Mouse (Mus musculus): ENCODE results near the gene Tln2. TPM values are rescaled to one million over a fixed set of nuclear protein-coding genes. Genes with fewer than 3 reads are reported as not detected.

The Tln2 gene
- total and polyA plus RNA-seq, 2 experiments from 2014 or later, result 31.3 to 45.9 TPM

DNA sequence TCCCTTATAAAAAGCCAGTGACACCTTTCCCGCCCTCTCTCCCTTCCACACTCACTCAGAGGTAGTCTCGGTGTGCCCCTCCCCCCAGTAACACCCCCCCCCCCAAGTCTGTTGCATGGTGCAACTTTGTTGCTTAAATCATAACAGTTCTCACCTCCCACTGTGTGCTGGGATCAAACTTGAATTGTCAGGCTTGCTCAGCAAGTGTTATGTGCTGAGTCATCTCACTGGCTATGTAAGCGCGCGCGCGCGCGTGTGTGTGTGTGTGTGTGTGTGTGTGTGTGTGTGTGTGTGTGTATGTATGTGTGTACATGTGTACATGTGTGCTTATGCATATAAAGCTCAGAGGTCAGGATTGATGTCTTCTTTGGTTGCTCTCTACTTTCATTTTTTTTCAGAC lies 350.1 kb downstream of the Tln2 start:
- no peaks in the 10 kb centered on the region for H3K9me3 ChIP-seq (ENCODE audit: low read length)
- no peak for TF ChIP-seq CTCF (IDR thresholded peaks at IDR 0.05; ENCODE audit: low read depth)
- no peaks in the 10 kb centered on the region for H3K36me3 ChIP-seq (ENCODE audit: insufficient read depth)
- ATAC-seq (no peak), DNase-seq (no peak)
- no peak overlapping the region for H3K4me2 ChIP-seq (ENCODE audit: low read depth)
- H3K27ac ChIP-seq (ENCODE audit: low read depth, low read length), result no peak overlapping the region
- no peak overlapping the region for H3K4me3 ChIP-seq (ENCODE audit: low read depth, low read length)
- no peak overlapping the region for H3K9ac ChIP-seq
- no peaks in the 10 kb centered on the region for H3K4me1 ChIP-seq (ENCODE audit: insufficient read depth)
- 95% methylated on average over 9 of the region's 9 CpGs for WGBS
- H3K27me3 ChIP-seq (ENCODE audit: insufficient read depth, low read length), result no peaks in the 10 kb centered on the region

- WGBS, result 15% methylated on average over 3 of the region's 3 CpGs
- Histone ChIP-seq H3K36me3 (ENCODE audit: insufficient read depth) (no peaks in the 10 kb centered on the region), H3K4me3 (ENCODE audit: low read depth, low read length) (no peak overlapping the region), H3K4me2 (ENCODE audit: low read depth) (no peak overlapping the region), H3K9me3 (ENCODE audit: low read length) (no peaks in the 10 kb centered on the region), H3K4me1 (ENCODE audit: insufficient read depth) (no peaks in the 10 kb centered on the region), H3K27me3 (ENCODE audit: insufficient read depth, low read length) (no peaks in the 10 kb centered on the region), H3K9ac (no peak overlapping the region), H3K27ac (ENCODE audit: low read depth, low read length) (no peak overlapping the region)
- ATAC-seq (no peak), DNase-seq (no peak)
- TF ChIP-seq CTCF (IDR thresholded peaks at IDR 0.05; ENCODE audit: low read depth), result no peak
Observed at GRCm38 (mm10) chr9:67208420-67208819, 351.1 kb downstream of the Tln2 start.

- Histone ChIP-seq H3K4me1 (ENCODE audit: insufficient read depth) (no peaks in the 10 kb centered on the region), H3K27me3 (ENCODE audit: insufficient read depth, low read length) (no peaks in the 10 kb centered on the region), H3K9ac (no peak overlapping the region), H3K36me3 (ENCODE audit: insufficient read depth) (no peaks in the 10 kb centered on the region), H3K4me3 (ENCODE audit: low read depth, low read length) (no peak overlapping the region), H3K4me2 (ENCODE audit: low read depth) (no peak overlapping the region), H3K9me3 (ENCODE audit: low read length) (no peaks in the 10 kb centered on the region), H3K27ac (ENCODE audit: low read depth, low read length) (no peak overlapping the region)
- WGBS, result 77% methylated on average over 4 of the region's 4 CpGs
- no peak for DNase-seq
- no peak for ATAC-seq
- TF ChIP-seq CTCF (IDR thresholded peaks at IDR 0.05; ENCODE audit: low read depth), result no peak
Observed at GRCm38 (mm10) chr9:67205175-67205574, 354.3 kb downstream of the Tln2 start.

DNA sequence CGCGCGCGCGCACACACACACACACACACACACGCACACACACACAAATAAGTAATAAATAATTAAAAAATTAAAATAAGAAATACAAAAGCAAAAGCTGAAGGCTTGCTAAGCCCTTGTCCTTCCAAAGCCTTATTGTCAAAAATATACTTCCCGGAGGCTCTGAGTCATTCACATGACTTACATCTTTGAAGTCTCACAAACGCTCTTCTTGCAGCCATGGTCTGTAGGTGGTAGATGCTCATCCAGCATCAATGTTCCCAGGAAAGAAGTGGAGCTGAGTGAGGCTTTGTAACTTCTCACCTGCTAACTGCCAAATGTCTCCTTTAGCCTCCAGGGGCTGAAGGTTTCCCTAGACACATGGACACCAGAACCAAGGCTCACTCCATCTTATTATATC lies 362.9 kb downstream of the Tln2 start:
- no peak for TF ChIP-seq CTCF (IDR thresholded peaks at IDR 0.05; ENCODE audit: low read depth)
- Histone ChIP-seq H3K36me3 (ENCODE audit: insufficient read depth) (no peaks in the 10 kb centered on the region), H3K27ac (ENCODE audit: low read depth, low read length) (no peak overlapping the region), H3K4me3 (ENCODE audit: low read depth, low read length) (no peak overlapping the region), H3K9me3 (ENCODE audit: low read length) (no peaks in the 10 kb centered on the region), H3K4me1 (ENCODE audit: insufficient read depth) (no peaks in the 10 kb centered on the region), H3K4me2 (ENCODE audit: low read depth) (no peak overlapping the region), H3K27me3 (ENCODE audit: insufficient read depth, low read length) (no peaks in the 10 kb centered on the region), H3K9ac (no peak overlapping the region)
- 98% methylated on average over 8 of the region's 8 CpGs for WGBS
- no peak for DNase-seq
- no peak for ATAC-seq

- Histone ChIP-seq H3K4me1 (ENCODE audit: insufficient read depth) (no peaks in the 10 kb centered on the region), H3K4me3 (ENCODE audit: low read depth, low read length) (no peak overlapping the region), H3K9ac (no peak overlapping the region), H3K9me3 (ENCODE audit: low read length) (no peaks in the 10 kb centered on the region), H3K36me3 (ENCODE audit: insufficient read depth) (no peaks in the 10 kb centered on the region), H3K27ac (ENCODE audit: low read depth, low read length) (no peak overlapping the region), H3K27me3 (ENCODE audit: insufficient read depth, low read length) (no peaks in the 10 kb centered on the region), H3K4me2 (ENCODE audit: low read depth) (no peak overlapping the region)
- WGBS, result 36% methylated on average over 7 of the region's 7 CpGs
- no peak for DNase-seq
- no peak for TF ChIP-seq CTCF (IDR thresholded peaks at IDR 0.05; ENCODE audit: low read depth)
- no peak for ATAC-seq
Observed at GRCm38 (mm10) chr9:67195306-67195705, 364.2 kb downstream of the Tln2 start.

GRCm38 (mm10) chr9:67191488-67192331 lies 367.8 kb downstream of the Tln2 start:
- WGBS, result 50% methylated on average over 10 of the region's 10 CpGs
- Histone ChIP-seq H3K4me2 (ENCODE audit: low read depth) (no peak overlapping the region), H3K36me3 (ENCODE audit: insufficient read depth) (no peaks in the 10 kb centered on the region), H3K27me3 (ENCODE audit: insufficient read depth, low read length) (no peaks in the 10 kb centered on the region), H3K4me1 (ENCODE audit: insufficient read depth) (no peaks in the 10 kb centered on the region), H3K9ac (no peak overlapping the region), H3K9me3 (ENCODE audit: low read length) (no peaks in the 10 kb centered on the region), H3K4me3 (ENCODE audit: low read depth, low read length) (no peak overlapping the region), H3K27ac (ENCODE audit: low read depth, low read length) (no peak overlapping the region)
- TF ChIP-seq CTCF (IDR thresholded peaks at IDR 0.05; ENCODE audit: low read depth), result no peak
- DNase-seq (no peak), ATAC-seq (no peak)

DNA sequence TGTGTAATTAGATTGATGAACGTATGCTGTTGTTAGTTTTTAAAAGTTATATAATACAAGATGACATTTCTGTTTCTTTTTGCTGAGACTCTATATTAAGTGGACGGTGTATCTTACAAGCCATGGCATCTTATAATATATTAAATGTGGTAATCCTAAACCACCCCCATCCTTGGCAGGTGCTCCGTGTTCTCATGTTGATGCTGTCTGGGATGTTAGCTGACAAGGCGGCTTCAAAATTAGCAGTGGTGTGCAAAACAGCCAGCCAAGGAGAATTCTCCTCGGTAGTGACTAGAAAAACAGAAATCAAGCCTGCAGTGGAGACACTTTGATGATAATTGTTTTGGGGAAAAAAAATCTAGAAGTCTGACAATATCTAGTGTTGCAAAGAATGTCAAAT lies 371.8 kb downstream of the Tln2 start:
- H3K4me3 ChIP-seq (ENCODE audit: low read depth, low read length), result no peak overlapping the region
- ATAC-seq (no peak), DNase-seq (no peak)
- no peaks in the 10 kb centered on the region for H3K36me3 ChIP-seq (ENCODE audit: insufficient read depth)
- no peaks in the 10 kb centered on the region for H3K9me3 ChIP-seq (ENCODE audit: low read length)
- H3K27me3 ChIP-seq (ENCODE audit: insufficient read depth, low read length), result no peaks in the 10 kb centered on the region
- 71% methylated on average over 5 of the region's 5 CpGs for WGBS
- H3K4me2 ChIP-seq (ENCODE audit: low read depth), result no peak overlapping the region
- H3K9ac ChIP-seq, result no peak overlapping the region
- H3K27ac ChIP-seq (ENCODE audit: low read depth, low read length), result no peak overlapping the region
- H3K4me1 ChIP-seq (ENCODE audit: insufficient read depth), result no peaks in the 10 kb centered on the region
- no peak for TF ChIP-seq CTCF (IDR thresholded peaks at IDR 0.05; ENCODE audit: low read depth)
